Mouse (Mus musculus): ENCODE measurements at regions not wholly inside any gene's neighbourhood (a gene's known extent, or its start where the extent isn't known, plus 50 kb on each side); places are given as distances from the start of the nearest gene placed in this dataset.

GRCm38 (mm10) chr10:110658153-110658695 lies 87.0 kb upstream of the E2f7 start:
- no peak for TF ChIP-seq EP300 (IDR thresholded peaks at IDR 0.05; ENCODE audit: low read length)
- no peak for TF ChIP-seq USF2 (conservative IDR thresholded peaks at IDR 0.05; ENCODE audit: low read depth, low read length)
- no peak for TF ChIP-seq TBP (conservative IDR thresholded peaks at IDR 0.05; ENCODE audit: low read depth, low read length)
- no peak for TF ChIP-seq CTCF (conservative IDR thresholded peaks at IDR 0.05 in 1 of 2, IDR thresholded peaks at IDR 0.05 in 1 of 2; ENCODE audit: low read depth in 2 of 2, low read length in 2 of 2)

All from CH12.LX (cell line).